Mouse (Mus musculus) embryonic facial prominence, embryonic 14.5 days (tissue): Measurements from ENCODE around the gene Ntm. TPM values are rescaled to one million over a fixed set of nuclear protein-coding genes. Genes with fewer than 3 reads are reported as not detected.

Experiments
- ATAC-seq: fragments of 200-750 bp; cut with Nextera tagmentation; 2 replicates; pipeline ENCODE4 v1.8.0; 2017; ENCODE audit warnings: low read depth, moderate number of reproducible peaks, moderate TSS enrichment
- DNase-seq: peaks from one replicate; pipeline ENCODE4 v3.0.0-alpha.2; 2015; ENCODE audit warnings: low spot score
- H3K27ac ChIP-seq: fragments of 300-500 bp; sonication (generic); replicated peaks from 2 replicates; pipeline ENCODE4 v1.5.1; 2014; ENCODE audit warnings: low read depth, mild to moderate bottlenecking, low read length, moderate library complexity
- H3K27me3 ChIP-seq: fragments of 300-500 bp; sonication (generic); replicated peaks from 2 replicates; pipeline ENCODE4 v1.6.1; 2014; ENCODE audit warnings: low read length; ENCODE audit not compliant: control insufficient read depth, insufficient read depth
- H3K36me3 ChIP-seq: fragments of 300-500 bp; sonication (generic); 2 replicates; pipeline ENCODE4 v1.6.1; 2014; ENCODE audit warnings: low read length, mixed read lengths; ENCODE audit not compliant: control insufficient read depth, insufficient read depth
- H3K4me1 ChIP-seq: fragments of 300-500 bp; sonication (generic); 2 replicates; pipeline ENCODE4 v1.6.1; 2014; ENCODE audit warnings: antibody characterized with exemption, low read length; ENCODE audit not compliant: control insufficient read depth, insufficient read depth
- H3K4me2 ChIP-seq: fragments of 300-500 bp; sonication (generic); 2 replicates; pipeline ENCODE4 v1.6.1; 2014; ENCODE audit warnings: low read depth, mild to moderate bottlenecking, low read length, moderate library complexity, mixed read lengths
- H3K4me3 ChIP-seq: fragments of 300-500 bp; sonication (generic); 2 replicates; pipeline ENCODE4 v1.5.1; 2014; ENCODE audit warnings: low read depth, mild to moderate bottlenecking, low read length
- H3K9ac ChIP-seq: fragments of 300-500 bp; sonication (generic); 2 replicates; pipeline ENCODE4 v1.6.1; 2014; ENCODE audit warnings: low read depth, mild to moderate bottlenecking, low read length, moderate library complexity, mixed read lengths
- H3K9me3 ChIP-seq: fragments of 300-500 bp; sonication (generic); 2 replicates; pipeline ENCODE4 v1.6.1; 2016; ENCODE audit warnings: low read length; ENCODE audit not compliant: control insufficient read depth
- WGBS: fragments of 180-500 bp; shearing (Covaris S2); extraction: QIAGEN DNeasy Blood & Tissue Kit; methylation state at CpG from one replicate; pipeline ENCODE4 v1.1.7; 2014; 5-methylcytosine and 5-hydroxymethylcytosine counted together
- polyA plus RNA-seq: library from polyadenylated mRNA; unstranded; fragments of >200 nt; fragmentation: Nextera tagmentation; extraction: Ambion mirVana; gene quantifications from 2 replicates; pipeline ENCODE4 v1.2.1, GENCODE M21; 2014

Gene Ntm
- 28.2 and 34.7 TPM in 2 replicates for polyA plus RNA-seq

GRCm38 (mm10) chr9:29962978-29963377 is at the start of gene Ntm:
Ntm (minus strand) TSS chr9:29963141.
- H3K27me3 ChIP-seq: peaks cover 35% of the 10 kb centered on the region
- H3K4me1 ChIP-seq: peaks cover 7% of the 10 kb centered on the region
- peak within 1 kb of the TSS; percentile 35 for H3K4me3 ChIP-seq
- H3K4me2 ChIP-seq: peak within 1 kb of the TSS; percentile 63
- no peaks in the 10 kb centered on the region for H3K36me3 ChIP-seq
- peak; percentile 63 for DNase-seq
- 8% methylated on average over 8 of the region's 8 CpGs for WGBS
- no peaks in the 10 kb centered on the region for H3K9me3 ChIP-seq
- no peak within 1 kb of the TSS for H3K27ac ChIP-seq
- H3K9ac ChIP-seq: peak within 1 kb of the TSS; percentile 52
- peak; percentile 15; the same call in 1 of the 2 replicates for ATAC-seq

- Histone ChIP-seq H3K27me3 (peaks cover 3% of the 10 kb centered on the region; the same call in 1 of the 2 replicates), H3K27ac (no peak overlapping the region), H3K9me3 (no peaks in the 10 kb centered on the region), H3K4me1 (0 out of 2 replicates have a peak, but pooled peaks cover 3% of the 10 kb centered on the region), H3K4me3 (no peak overlapping the region), H3K4me2 (no peak overlapping the region), H3K9ac (no peak overlapping the region), H3K36me3 (no peaks in the 10 kb centered on the region)
- WGBS: 64% methylated on average over 8 of the region's 8 CpGs
- no peak for ATAC-seq
- DNase-seq: peak; percentile 76
Observed at GRCm38 (mm10) chr9:30005701-30006100, 42.8 kb upstream of the Ntm start.

- H3K4me3 ChIP-seq: no peak overlapping the region
- WGBS: 28% methylated on average over 3 of the region's 3 CpGs
- no peaks in the 10 kb centered on the region for H3K9me3 ChIP-seq
- H3K27ac ChIP-seq: no peak overlapping the region
- peaks cover 3% of the 10 kb centered on the region; the same call in 1 of the 2 replicates for H3K27me3 ChIP-seq
- no peak for ATAC-seq
- no peaks in the 10 kb centered on the region for H3K36me3 ChIP-seq
- H3K4me1 ChIP-seq: no peaks in the 10 kb centered on the region
- peak; percentile 65 for DNase-seq
- H3K9ac ChIP-seq: no peak overlapping the region
- no peak overlapping the region for H3K4me2 ChIP-seq
Observed at GRCm38 (mm10) chr9:30003612-30004011, 40.7 kb upstream of the Ntm start.

- no peak for ATAC-seq
- Histone ChIP-seq H3K4me3 (no peak overlapping the region), H3K27me3 (no peaks in the 10 kb centered on the region), H3K9ac (no peak overlapping the region), H3K4me2 (no peak overlapping the region), H3K4me1 (no peaks in the 10 kb centered on the region), H3K9me3 (no peaks in the 10 kb centered on the region), H3K27ac (no peak overlapping the region), H3K36me3 (no peaks in the 10 kb centered on the region)
- DNase-seq: no peak
- 77% methylated on average over 5 of the region's 5 CpGs for whole genome bisulfite sequencing
Observed at GRCm38 (mm10) chr9:29981177-29981915, 18.4 kb upstream of the Ntm start.

GRCm38 (mm10) chr9:29961954-29962867 is 730 bp downstream of the Ntm start:
- under 1% methylated on average over 38 of the region's 38 CpGs for WGBS
- H3K9ac ChIP-seq: peak overlapping the region; percentile 52
- ATAC-seq: no peak; the same call in 1 of the 2 replicates

GRCm38 (mm10) chr9:29961512-29961911 is 1.4 kb downstream of the Ntm start:
- DNase-seq (no peak), ATAC-seq (no peak)
- peak overlapping the region; percentile 35 for H3K4me3 ChIP-seq
- H3K9ac ChIP-seq: peak overlapping the region; percentile 52; the same call in 1 of the 2 replicates
- H3K4me2 ChIP-seq: peak overlapping the region; percentile 63
- peaks cover 35% of the 10 kb centered on the region for H3K27me3 ChIP-seq
- H3K27ac ChIP-seq: no peak overlapping the region
- WGBS: 36% methylated on average over 2 of the region's 2 CpGs
- H3K36me3 ChIP-seq: no peaks in the 10 kb centered on the region
- no peaks in the 10 kb centered on the region for H3K9me3 ChIP-seq
- peaks cover 7% of the 10 kb centered on the region for H3K4me1 ChIP-seq

More at GRCm38 (mm10) chr9:29961954-29962867, 730 bp downstream of the Ntm start:
- Histone ChIP-seq H3K4me1 (peaks cover 7% of the 10 kb centered on the region), H3K27me3 (peaks cover 35% of the 10 kb centered on the region), H3K27ac (no peak overlapping the region), H3K9me3 (no peaks in the 10 kb centered on the region), H3K4me2 (peak overlapping the region; percentile 63), H3K36me3 (no peaks in the 10 kb centered on the region), H3K4me3 (peak overlapping the region; percentile 35)
- DNase-seq: peak; percentile 42

- H3K27ac ChIP-seq: no peak overlapping the region
- peaks cover 35% of the 10 kb centered on the region for H3K27me3 ChIP-seq
- H3K4me3 ChIP-seq: no peak overlapping the region
- DNase-seq: no peak
- H3K9me3 ChIP-seq: no peaks in the 10 kb centered on the region
- H3K4me2 ChIP-seq: no peak overlapping the region
- H3K4me1 ChIP-seq: peaks cover 7% of the 10 kb centered on the region
- H3K9ac ChIP-seq: no peak overlapping the region
- no peaks in the 10 kb centered on the region for H3K36me3 ChIP-seq
- 75% methylated on average over 5 of the region's 5 CpGs for WGBS
- no peak for ATAC-seq
Observed at GRCm38 (mm10) chr9:29960741-29961140, 2.2 kb downstream of the Ntm start.

GRCm38 (mm10) chr9:29960236-29960635 is 2.7 kb downstream of the Ntm start:
- Histone ChIP-seq H3K9ac (no peak overlapping the region), H3K4me3 (no peak overlapping the region), H3K36me3 (no peaks in the 10 kb centered on the region), H3K4me1 (peaks cover 7% of the 10 kb centered on the region), H3K9me3 (no peaks in the 10 kb centered on the region), H3K27ac (no peak overlapping the region), H3K27me3 (peaks cover 35% of the 10 kb centered on the region), H3K4me2 (no peak overlapping the region)
- no peak for DNase-seq
- 15% methylated on average over 3 of the region's 3 CpGs for WGBS
- ATAC-seq: no peak
